Mouse (Mus musculus) spleen, adult 2 months (tissue): ENCODE results near the gene Asb15. TPM values are rescaled to one million over a fixed set of nuclear protein-coding genes. Genes with fewer than 3 reads are reported as not detected.

ENCODE experiments used
- DNase-seq, 2 experiments: peaks; one replicate each; pipeline versions ENCODE4 v3.0.0 to v3.0.0-alpha.2; 2012 to 2021; ENCODE audit warnings: low spot score in 2 of 2, low read depth in 1 of 2
- H3K27ac ChIP-seq: fragments of 200-500 bp; 2 replicates; pipeline ENCODE4 v1.5.1; 2012; ENCODE audit warnings: low read length, inconsistent platforms; ENCODE audit not compliant: insufficient read depth
- H3K27me3 ChIP-seq: fragments of 200-500 bp; 2 replicates; pipeline ENCODE4 v1.6.1; 2012; ENCODE audit warnings: mild to moderate bottlenecking, moderate library complexity, low read length, inconsistent platforms; ENCODE audit not compliant: control insufficient read depth, insufficient read depth
- H3K36me3 ChIP-seq: fragments of 200-500 bp; 2 replicates; pipeline ENCODE4 v1.6.1; 2012; ENCODE audit warnings: mild to moderate bottlenecking, low read length, inconsistent platforms; ENCODE audit not compliant: control insufficient read depth, insufficient read depth
- H3K4me1 ChIP-seq: fragments of 200-500 bp; 2 replicates; pipeline ENCODE4 v1.6.1; 2011; ENCODE audit warnings: inconsistent platforms; ENCODE audit not compliant: control insufficient read depth, insufficient read depth, insufficient read length
- H3K4me3 ChIP-seq: fragments of 200-500 bp; 2 replicates; pipeline ENCODE4 v1.5.1; 2011; ENCODE audit warnings: mild to moderate bottlenecking, inconsistent platforms; ENCODE audit not compliant: insufficient read depth, insufficient read length; ENCODE audit errors: extremely low read depth
- CTCF ChIP-seq: fragments of 200-500 bp; IDR thresholded peaks from 2 replicates; pipeline ENCODE4 v1.5.1; 2011; ENCODE audit warnings: mild to moderate bottlenecking, inconsistent platforms; ENCODE audit not compliant: insufficient read depth, insufficient read length, insufficient replicate concordance; ENCODE audit errors: extremely low read depth
- POLR2A ChIP-seq: fragments of 200-500 bp; IDR thresholded peaks from 2 replicates; pipeline ENCODE4 v1.6.1; 2011; ENCODE audit warnings: low read depth, low read length, inconsistent platforms
- WGBS: fragments of 180-500 bp; shearing (Covaris S2); methylation state at CpG from one replicate; pipeline ENCODE4 v1.1.7; 2018; 5-methylcytosine and 5-hydroxymethylcytosine counted together
- polyA plus RNA-seq: library from polyadenylated mRNA; depleted of rRNA; stranded (reverse); fragments of >200 nt; gene quantifications from 2 replicates; pipeline ENCODE4 v1.2.3, GENCODE M21; 2012

Asb15 gene
- polyA plus RNA-seq, 1 experiment, result not detected

GRCm38 (mm10) chr6:24543119-24543591 lies 15.2 kb downstream of the Asb15 start:
- Histone ChIP-seq H3K27ac (no peak overlapping the region), H3K4me1 (no peaks in the 10 kb centered on the region), H3K4me3 (no peak overlapping the region), H3K27me3 (no peaks in the 10 kb centered on the region), H3K36me3 (no peaks in the 10 kb centered on the region)
- no peak for DNase-seq
- no peak for TF ChIP-seq POLR2A
- no peak for TF ChIP-seq CTCF
- 85% methylated on average over 6 of the region's 6 CpGs for WGBS

GRCm38 (mm10) chr6:24546716-24547420 lies 18.9 kb downstream of the Asb15 start:
- DNase-seq, result no peak
- 38% methylated on average over 1 of the region's 1 CpGs for WGBS

GRCm38 (mm10) chr6:24549801-24550200 lies 21.9 kb downstream of the Asb15 start:
- Histone ChIP-seq H3K27ac (no peak overlapping the region), H3K27me3 (no peaks in the 10 kb centered on the region), H3K4me3 (no peak overlapping the region), H3K4me1 (no peaks in the 10 kb centered on the region), H3K36me3 (no peaks in the 10 kb centered on the region)
- no peak for DNase-seq
- WGBS, result 34% methylated on average over 2 of the region's 2 CpGs
- no peak for TF ChIP-seq POLR2A
- TF ChIP-seq CTCF, result no peak

More at GRCm38 (mm10) chr6:24546716-24547420, 18.9 kb downstream of the Asb15 start:
- Histone ChIP-seq H3K27ac (no peak overlapping the region), H3K36me3 (no peaks in the 10 kb centered on the region), H3K27me3 (no peaks in the 10 kb centered on the region), H3K4me3 (no peak overlapping the region), H3K4me1 (no peaks in the 10 kb centered on the region)
- TF ChIP-seq CTCF (no peak), POLR2A (no peak)

GRCm38 (mm10) chr6:24552046-24552445 lies 24.1 kb downstream of the Asb15 start:
- 59% methylated on average over 7 of the region's 7 CpGs for WGBS
- Histone ChIP-seq H3K4me1 (no peaks in the 10 kb centered on the region), H3K4me3 (no peak overlapping the region), H3K27ac (no peak overlapping the region), H3K27me3 (no peaks in the 10 kb centered on the region), H3K36me3 (no peaks in the 10 kb centered on the region)
- TF ChIP-seq POLR2A, result no peak
- DNase-seq, result no peak

GRCm38 (mm10) chr6:24554427-24555086 lies 26.6 kb downstream of the Asb15 start:
- Histone ChIP-seq H3K4me3 (no peak overlapping the region), H3K27me3 (no peaks in the 10 kb centered on the region), H3K36me3 (no peaks in the 10 kb centered on the region), H3K27ac (no peak overlapping the region; the same call in none of the 2 replicates), H3K4me1 (no peaks in the 10 kb centered on the region)
- TF ChIP-seq POLR2A (no peak), CTCF (no peak)
- DNase-seq, result no peak
- 74% methylated on average over 11 of the region's 11 CpGs for WGBS

- Histone ChIP-seq H3K27me3 (no peaks in the 10 kb centered on the region), H3K36me3 (no peaks in the 10 kb centered on the region), H3K27ac (no peak overlapping the region), H3K4me1 (no peaks in the 10 kb centered on the region), H3K4me3 (no peak overlapping the region)
- DNase-seq, result no peak
- 87% methylated on average over 2 of the region's 2 CpGs for WGBS
- TF ChIP-seq CTCF (no peak), POLR2A (no peak)
Measured at GRCm38 (mm10) chr6:24555488-24555887, 27.5 kb downstream of the Asb15 start.

- TF ChIP-seq POLR2A, result no peak
- no peak for TF ChIP-seq CTCF
- Histone ChIP-seq H3K4me1 (no peaks in the 10 kb centered on the region), H3K4me3 (no peak overlapping the region), H3K27ac (no peak overlapping the region), H3K27me3 (no peaks in the 10 kb centered on the region), H3K36me3 (no peaks in the 10 kb centered on the region)
- no peak for DNase-seq
- WGBS, result 79% methylated on average over 9 of the region's 9 CpGs
Measured at GRCm38 (mm10) chr6:24564081-24564480, 36.1 kb downstream of the Asb15 start.
